Mouse (Mus musculus) heart, adult 2 months (tissue): Measurements from ENCODE around the gene Rnf123.

Experiments used
- CTCF ChIP-seq: fragments of 200-600 bp; IDR thresholded peaks from 2 replicates; pipeline ENCODE4 v1.8.1; 2022; ENCODE audit warnings: antibody characterized with exemption, mild to moderate bottlenecking, moderate library complexity
- EP300 ChIP-seq: fragments of 200-500 bp; IDR thresholded peaks from 2 replicates; pipeline ENCODE4 v1.6.1; 2011; ENCODE audit warnings: low read depth, low read length, control low read depth; ENCODE audit not compliant: insufficient read depth
- POLR2A ChIP-seq: fragments of 200-500 bp; IDR thresholded peaks from 2 replicates; pipeline ENCODE4 v1.6.1; 2011; ENCODE audit warnings: mild to moderate bottlenecking, low read depth, low read length, control low read depth; ENCODE audit not compliant: insufficient read depth

DNA sequence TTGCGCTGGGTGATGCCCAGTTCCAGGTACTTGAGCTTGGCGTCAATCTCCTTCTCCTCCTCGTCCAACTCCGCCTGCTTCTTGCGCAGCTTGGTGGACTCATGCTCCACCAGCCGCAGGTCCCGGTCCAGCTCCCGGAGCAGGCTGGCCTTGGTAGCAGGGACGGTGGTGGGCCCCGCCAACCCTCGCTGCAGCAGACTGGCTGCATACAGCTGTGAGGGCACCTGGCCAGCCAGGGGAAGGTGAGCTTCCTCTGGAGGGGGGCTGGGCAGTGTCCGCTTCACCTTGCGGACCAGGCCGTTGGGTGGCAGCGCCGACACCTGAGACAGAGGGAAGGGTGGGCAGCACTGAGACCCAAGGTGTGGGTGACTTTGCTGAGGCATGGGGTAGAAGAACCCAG, 24.7 kb upstream of the Rnf123 start:
- TF ChIP-seq CTCF: no peak
- no peak for TF ChIP-seq POLR2A
- TF ChIP-seq EP300: no peak
